In genomic region chr8:8115595-8116429, GRCm38 (mm10) we compare ENCODE assay signal across 18 mouse cellular contexts.
DNase-seq lines count a peak whose midpoint lies in the region; ATAC-seq and TF ChIP-seq lines count a peak whose summit lies in the region.
"Had no signal": no experiment of that assay in that cellular context is flagged by ENCODE, and none has a peak within 500 bp of the region (broad histone marks: within the 10 kb centered on the region; RNA-seq: fewer than 3 reads in every experiment).

No protein-coding gene starts in this region.

- DNase-seq in adrenal gland, adult 2 months = peak; percentile 2
- no peak for DNase-seq in adrenal gland, postnatal 4 days (ENCODE audit: low spot score in 2 of 2)
- DNase-seq in kidney, adult 8-10 months = no peak
- peak; percentile 69 for DNase-seq in kidney, postnatal 0 days (ENCODE audit: low spot score)
- peak; percentile 5 for DNase-seq in lung, postnatal 14 days
- no peak for DNase-seq in urinary bladder, postnatal 4 days (ENCODE audit: low spot score in 2 of 2)
- no peak for DNase-seq in limb, embryonic 10.5 days (ENCODE audit: low spot score)
- DNase-seq: adrenal gland, adult 8-10 months; cerebellum, adult 18-20 months; layer of hippocampus, postnatal 36 days; left cerebral cortex, postnatal 4 days; liver, embryonic 13.5 days; right cerebral cortex, postnatal 14 days; thymus, postnatal 36 days had no signal

- no peaks in the 10 kb centered on the region for H3K4me1 ChIP-seq in kidney, embryonic 14.5 days (ENCODE audit: control insufficient read depth, insufficient read depth, low read length)
- no peaks in the 10 kb centered on the region for H3K4me1 ChIP-seq in kidney, postnatal 0 days (replicated peaks; ENCODE audit: insufficient read depth, low read length)
- no peaks in the 10 kb centered on the region for H3K4me1 ChIP-seq in limb, embryonic 10.5 days
- H3K4me1 ChIP-seq: forebrain, embryonic 13.5 days; hindbrain, embryonic 15.5 days; liver, embryonic 13.5 days; neural tube, embryonic 12.5 days had no signal

- no peaks in the 10 kb centered on the region for H3K9me3 ChIP-seq in kidney, embryonic 14.5 days (ENCODE audit: control insufficient read depth, low read length)
- no peaks in the 10 kb centered on the region for H3K9me3 ChIP-seq in kidney, postnatal 0 days (replicated peaks; ENCODE audit: low read length)
- no peaks in the 10 kb centered on the region for H3K9me3 ChIP-seq in limb, embryonic 10.5 days (replicated peaks)
- H3K9me3 ChIP-seq: forebrain, embryonic 13.5 days; hindbrain, embryonic 15.5 days; liver, embryonic 13.5 days; neural tube, embryonic 12.5 days had no signal

- 19% methylated on average over 6 of the region's 6 CpGs for WGBS in kidney, embryonic 14.5 days
- WGBS in kidney, postnatal 0 days = 24% methylated on average over 6 of the region's 6 CpGs
- 22% methylated on average over 6 of the region's 6 CpGs for WGBS in limb, embryonic 10.5 days

- TF ChIP-seq CTCF in kidney, postnatal 0 days (IDR thresholded peaks at IDR 0.05; ENCODE audit: low read depth) = no peak

- no peak overlapping the region for H3K27ac ChIP-seq in kidney, embryonic 14.5 days (ENCODE audit: low read depth, low read length)
- no peak overlapping the region for H3K27ac ChIP-seq in kidney, postnatal 0 days
- H3K27ac ChIP-seq in limb, embryonic 10.5 days = no peak overlapping the region
- H3K27ac ChIP-seq: forebrain, embryonic 13.5 days; hindbrain, embryonic 15.5 days; liver, embryonic 13.5 days; neural tube, embryonic 12.5 days had no signal

- no peak overlapping the region for H3K4me3 ChIP-seq in kidney, embryonic 14.5 days (ENCODE audit: low read length)
- no peak overlapping the region for H3K4me3 ChIP-seq in kidney, postnatal 0 days (replicated peaks; ENCODE audit: low read depth, low read length)
- no peak overlapping the region for H3K4me3 ChIP-seq in limb, embryonic 10.5 days
- H3K4me3 ChIP-seq: forebrain, embryonic 13.5 days; hindbrain, embryonic 15.5 days; liver, embryonic 13.5 days; neural tube, embryonic 12.5 days had no signal

- H3K9ac ChIP-seq in kidney, embryonic 14.5 days (ENCODE audit: low read depth, low read length) = no peak overlapping the region
- no peak overlapping the region for H3K9ac ChIP-seq in kidney, postnatal 0 days (ENCODE audit: low read depth, low read length)
- H3K9ac ChIP-seq: forebrain, embryonic 13.5 days; hindbrain, embryonic 15.5 days; liver, embryonic 13.5 days; neural tube, embryonic 12.5 days had no signal

- H3K4me2 ChIP-seq in kidney, embryonic 14.5 days (replicated peaks; ENCODE audit: low read depth, low read length) = no peak overlapping the region
- no peak overlapping the region for H3K4me2 ChIP-seq in kidney, postnatal 0 days (ENCODE audit: low read length)
- H3K4me2 ChIP-seq: forebrain, embryonic 13.5 days; hindbrain, embryonic 15.5 days; liver, embryonic 13.5 days; neural tube, embryonic 12.5 days had no signal

- H3K36me3 ChIP-seq in kidney, embryonic 14.5 days (ENCODE audit: control insufficient read depth, insufficient read depth, low read length) = no peaks in the 10 kb centered on the region
- H3K36me3 ChIP-seq in kidney, postnatal 0 days (ENCODE audit: insufficient read depth, low read length) = no peaks in the 10 kb centered on the region
- H3K36me3 ChIP-seq in limb, embryonic 10.5 days = no peaks in the 10 kb centered on the region
- H3K36me3 ChIP-seq: hindbrain, embryonic 15.5 days; liver, embryonic 13.5 days; neural tube, embryonic 12.5 days had no signal

- peak; percentile 87 for ATAC-seq in kidney, embryonic 14.5 days (ENCODE audit: low FRiP score, low TSS enrichment)
- peak; percentile 40; the same call in 1 of the 2 replicates for ATAC-seq in kidney, postnatal 0 days (replicated peaks; ENCODE audit: low FRiP score, low read depth)
- ATAC-seq: forebrain, embryonic 13.5 days had no signal

- no peaks in the 10 kb centered on the region for H3K27me3 ChIP-seq in kidney, embryonic 14.5 days (ENCODE audit: control insufficient read depth, insufficient read depth, low read length)
- no peaks in the 10 kb centered on the region for H3K27me3 ChIP-seq in kidney, postnatal 0 days (ENCODE audit: insufficient read depth, low read length)
- no peaks in the 10 kb centered on the region for H3K27me3 ChIP-seq in limb, embryonic 10.5 days (ENCODE audit: low read depth, poor library complexity, severe bottlenecking)
- H3K27me3 ChIP-seq: forebrain, embryonic 13.5 days; hindbrain, embryonic 15.5 days; liver, embryonic 13.5 days; neural tube, embryonic 12.5 days had no signal

Comparison
In these comparisons a context has a peak if more than half of its experiments do, and no peak if none do; other contexts are left out.
1. DNase-seq: peak in adrenal gland, adult 2 months (single experiment), kidney, postnatal 0 days (single experiment) and lung, postnatal 14 days (single experiment); none in adrenal gland, postnatal 4 days (0 of 2), kidney, adult 8-10 months (0 of 2), urinary bladder, postnatal 4 days (0 of 2) and limb, embryonic 10.5 days (single experiment).